Mouse (Mus musculus): ENCODE measurements around the gene Krt77.

Krt77 gene

GRCm38 (mm10) chr15:101829441-101829840 is 40.1 kb downstream of the Krt77 start:
- DNase-seq, result no peak

GRCm38 (mm10) chr15:101821786-101822185 is 47.7 kb downstream of the Krt77 start:
- DNase-seq, result no peak

DNA sequence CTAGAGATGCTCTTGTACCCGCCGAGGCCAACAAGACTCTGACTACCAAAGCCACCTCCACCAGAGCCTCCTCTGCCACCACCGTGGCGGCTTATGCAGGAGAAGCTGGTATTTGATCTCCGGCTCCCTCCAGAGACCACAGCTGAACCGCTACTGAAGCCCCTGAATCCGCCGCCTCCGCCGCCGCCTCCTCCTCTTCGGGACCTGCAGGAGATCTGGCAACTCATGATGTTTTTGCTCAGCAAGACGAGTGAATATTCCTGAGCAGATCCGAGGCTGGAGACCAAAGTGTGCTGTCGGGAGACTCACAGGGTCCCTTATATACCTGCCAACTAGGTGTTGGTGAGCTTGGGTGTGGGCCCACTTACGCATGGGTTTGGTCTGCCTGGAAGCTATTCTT is 51.6 kb downstream of the Krt77 start, which contains the start of gene Krt2:
Gene Krt2 (minus strand): TSS at position 295 of the 400 bp plus-strand sequence.
- no peak for DNase-seq

Measured in B cell, adult 2 months (primary cell).